Mouse (Mus musculus): ENCODE results near the gene Gm12569.

Gm12569 gene

GRCm38 (mm10) chr11:51220308-51220707 lies at the start of gene Gm12569:
Gene Gm12569 (plus strand): TSS chr11:51220473.
- DNase-seq (ENCODE audit: low spot score in 2 of 2): no peak

GRCm38 (mm10) chr11:51202726-51203125 lies 17.5 kb upstream of the Gm12569 start:
- no peak for DNase-seq (ENCODE audit: low spot score in 2 of 2)

- DNase-seq (ENCODE audit: low spot score in 2 of 2): no peak
Observed at GRCm38 (mm10) chr11:51207758-51208157, 12.5 kb upstream of the Gm12569 start.

- DNase-seq (ENCODE audit: low spot score in 2 of 2): no peak
Observed at GRCm38 (mm10) chr11:51211426-51211825, 8.8 kb upstream of the Gm12569 start.

GRCm38 (mm10) chr11:51214021-51214420 lies 6.3 kb upstream of the Gm12569 start:
- DNase-seq (ENCODE audit: low spot score in 2 of 2): no peak

GRCm38 (mm10) chr11:51219396-51219980 lies 785 bp upstream of the Gm12569 start:
- no peak for DNase-seq (ENCODE audit: low spot score in 2 of 2)

- DNase-seq (ENCODE audit: low spot score in 2 of 2): peak; percentile 44 to 56
Observed at GRCm38 (mm10) chr11:51227104-51227503, 6.8 kb downstream of the Gm12569 start.

- DNase-seq (ENCODE audit: low spot score in 2 of 2): no peak
Observed at GRCm38 (mm10) chr11:51234626-51235025, 14.4 kb downstream of the Gm12569 start.

GRCm38 (mm10) chr11:51242897-51243296 lies 22.6 kb downstream of the Gm12569 start:
- no peak for DNase-seq (ENCODE audit: low spot score in 2 of 2)

GRCm38 (mm10) chr11:51257006-51257405 lies 36.7 kb downstream of the Gm12569 start:
- no peak for DNase-seq (ENCODE audit: low spot score in 2 of 2)

GRCm38 (mm10) chr11:51261680-51262219 lies 41.5 kb downstream of the Gm12569 start, which contains the start of gene Clk4:
Gene Clk4 (plus strand): TSS chr11:51261730.
- DNase-seq (ENCODE audit: low spot score in 2 of 2): no peak

GRCm38 (mm10) chr11:51262342-51263285 lies 42.3 kb downstream of the Gm12569 start, which contains the start of gene BC049762:
Gene BC049762 (minus strand): TSS chr11:51263046.
- peak; percentile 99 for DNase-seq (ENCODE audit: low spot score in 2 of 2)

GRCm38 (mm10) chr11:51263286-51263831 lies 43.1 kb downstream of the Gm12569 start:
- peak; percentile 73 to 75 for DNase-seq (ENCODE audit: low spot score in 2 of 2)

- DNase-seq (ENCODE audit: low spot score in 2 of 2): peak in 1 of 2 experiments; percentile 36
Observed at GRCm38 (mm10) chr11:51264352-51264751, 44.1 kb downstream of the Gm12569 start.

GRCm38 (mm10) chr11:51265326-51265725 lies 45.1 kb downstream of the Gm12569 start:
- peak; percentile 32 to 40 for DNase-seq (ENCODE audit: low spot score in 2 of 2)

- DNase-seq (ENCODE audit: low spot score in 2 of 2): no peak
Observed at GRCm38 (mm10) chr11:51274418-51274817, 54.1 kb downstream of the Gm12569 start.

All from right cerebral cortex, postnatal 10 days (tissue).